Mouse (Mus musculus) liver, postnatal 0 days (tissue): ENCODE data around the gene Alppl2.

Experiments
- CTCF ChIP-seq: sonication (generic); IDR thresholded peaks from 2 replicates; pipeline ENCODE4 v1.5.1; 2016; ENCODE audit warnings: antibody characterized with exemption, low read depth
- EP300 ChIP-seq: IDR thresholded peaks from 2 replicates; pipeline ENCODE4 v1.6.1; 2016; ENCODE audit warnings: antibody characterized with exemption, low read depth, mild to moderate bottlenecking

GRCm38 (mm10) chr1:87050700-87051099, 39.0 kb downstream of the Alppl2 start:
- no peak for TF ChIP-seq CTCF
- no peak for TF ChIP-seq EP300
